Mouse (Mus musculus): Measurements from ENCODE around the gene Cers6.

Cers6 gene

GRCm38 (mm10) chr2:69071440-69072235, 210.4 kb downstream of the Cers6 start:
- no peak for DNase-seq (ENCODE audit: low spot score)

DNA sequence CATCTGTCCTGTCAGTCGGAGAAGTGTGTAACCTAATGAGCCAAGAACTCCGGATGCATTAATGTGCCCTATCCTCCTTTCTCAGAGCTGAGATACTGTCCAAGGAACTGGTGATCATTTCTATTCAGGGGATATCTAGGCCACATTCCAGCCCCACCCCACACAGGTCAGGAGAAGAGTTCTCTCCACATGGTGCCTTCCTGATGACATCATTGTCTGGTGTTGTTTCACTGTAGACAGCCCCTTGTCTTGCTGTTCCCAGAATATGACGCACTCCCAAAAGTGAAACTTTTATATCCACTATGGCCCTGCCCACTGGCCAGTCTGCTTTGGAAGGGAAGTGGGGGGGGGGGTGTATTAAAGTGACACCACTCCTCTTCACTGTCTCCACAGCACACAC, 215.9 kb downstream of the Cers6 start:
- DNase-seq (ENCODE audit: low spot score): no peak

GRCm38 (mm10) chr2:69080760-69081159, 219.5 kb downstream of the Cers6 start:
- DNase-seq (ENCODE audit: low spot score): no peak

DNA sequence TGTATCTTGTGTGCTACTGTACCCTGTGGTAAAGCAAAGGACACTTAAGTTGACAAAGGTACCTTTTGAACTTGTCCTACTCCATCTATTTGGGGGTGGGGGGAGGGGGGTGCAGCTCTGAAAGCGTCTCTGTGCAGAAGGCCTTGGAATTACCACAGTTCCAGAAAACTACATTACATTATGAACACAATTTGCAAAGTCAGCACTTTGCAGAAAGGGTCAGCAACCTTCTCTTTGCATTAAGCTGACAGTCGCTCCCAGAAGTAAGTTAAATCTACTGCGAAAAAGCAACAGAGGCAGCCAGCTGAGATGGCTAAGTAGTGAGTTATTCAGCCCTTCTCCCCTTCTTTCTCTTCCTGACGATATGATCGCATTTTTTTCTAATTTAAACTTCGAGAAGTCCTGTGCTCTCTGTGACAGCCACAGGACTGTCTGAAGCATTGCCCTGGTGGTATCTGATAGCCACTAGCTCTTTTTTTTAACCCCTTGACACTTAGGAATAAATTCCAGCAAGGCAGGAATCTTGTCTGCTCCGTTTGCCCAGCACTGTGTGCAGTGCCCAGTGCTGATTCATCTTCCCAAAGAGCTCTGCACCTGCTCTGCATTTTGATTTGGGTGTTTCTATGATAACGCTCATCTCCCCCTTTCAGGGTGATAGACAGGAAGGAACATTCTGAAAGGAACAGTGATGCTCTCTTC, 221.4 kb downstream of the Cers6 start:
- DNase-seq (ENCODE audit: low spot score): no peak

GRCm38 (mm10) chr2:69083198-69083509, 221.9 kb downstream of the Cers6 start:
- no peak for DNase-seq (ENCODE audit: low spot score)

DNA sequence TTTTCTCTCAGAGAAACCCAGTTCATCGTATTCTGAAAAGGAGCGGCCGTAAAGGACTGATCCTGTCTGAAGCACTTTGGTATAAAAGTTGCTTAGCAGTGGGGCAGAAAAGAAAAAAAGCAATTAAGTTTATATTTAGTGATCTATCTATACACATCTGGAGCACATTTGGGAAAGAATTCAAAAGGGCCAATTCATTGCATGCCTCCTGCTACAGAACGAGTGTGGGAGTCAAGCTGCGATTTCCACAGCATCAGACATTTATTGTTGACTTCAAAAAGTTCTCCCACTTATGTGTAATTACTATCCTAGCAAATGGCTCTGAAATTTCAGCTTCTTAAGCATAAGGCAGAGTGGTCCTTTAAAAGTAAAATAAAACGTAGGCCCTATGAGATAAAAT, 223.2 kb downstream of the Cers6 start:
- DNase-seq (ENCODE audit: low spot score): no peak

GRCm38 (mm10) chr2:69086505-69087260, 225.4 kb downstream of the Cers6 start:
- no peak for DNase-seq (ENCODE audit: low spot score)

- no peak for DNase-seq (ENCODE audit: low spot score)
Measured at GRCm38 (mm10) chr2:69095836-69096235, 234.6 kb downstream of the Cers6 start.

DNA sequence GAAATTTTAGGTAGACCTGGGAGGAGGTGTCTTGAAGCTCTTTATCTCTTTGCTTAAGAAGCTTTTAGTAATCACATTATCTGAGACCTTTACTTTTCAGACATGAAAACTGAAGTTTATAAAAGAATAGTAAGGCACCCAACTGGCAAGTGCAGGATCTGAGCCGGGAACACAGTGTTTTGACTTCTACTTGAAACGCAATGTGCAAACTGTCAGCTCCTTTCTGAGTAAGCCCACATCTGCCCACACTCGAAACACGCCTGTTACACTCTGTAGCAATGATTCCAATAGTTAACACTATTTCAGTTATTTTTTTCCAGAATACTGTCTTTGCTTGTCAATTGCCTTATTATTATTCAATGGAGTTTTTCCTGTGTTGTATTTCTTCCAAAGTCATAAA, 235.6 kb downstream of the Cers6 start:
- DNase-seq (ENCODE audit: low spot score): no peak

DNA sequence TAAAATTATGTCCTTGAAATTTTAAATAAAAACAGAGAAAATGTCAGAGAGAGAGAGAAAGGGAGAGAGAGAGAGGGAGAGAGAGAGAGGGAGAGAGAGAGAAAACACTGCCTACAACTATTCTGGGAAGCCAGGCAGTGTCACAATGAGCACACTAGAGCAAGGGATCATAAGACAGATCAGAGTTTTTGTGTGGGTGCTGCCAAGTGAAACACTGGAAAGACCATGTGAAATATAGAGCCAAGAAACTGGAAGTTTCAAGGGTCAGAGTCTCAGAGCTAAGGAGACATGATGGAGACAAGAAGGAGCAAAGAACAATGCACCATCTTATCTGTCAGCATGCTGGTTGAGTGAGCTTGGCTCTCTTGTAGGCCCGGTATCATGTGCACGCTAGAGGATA, 236.3 kb downstream of the Cers6 start:
- no peak for DNase-seq (ENCODE audit: low spot score)

- DNase-seq (ENCODE audit: low spot score): no peak
Measured at GRCm38 (mm10) chr2:69098701-69099100, 237.5 kb downstream of the Cers6 start.

- no peak for DNase-seq (ENCODE audit: low spot score)
Measured at GRCm38 (mm10) chr2:69099147-69099546, 237.9 kb downstream of the Cers6 start.

DNA sequence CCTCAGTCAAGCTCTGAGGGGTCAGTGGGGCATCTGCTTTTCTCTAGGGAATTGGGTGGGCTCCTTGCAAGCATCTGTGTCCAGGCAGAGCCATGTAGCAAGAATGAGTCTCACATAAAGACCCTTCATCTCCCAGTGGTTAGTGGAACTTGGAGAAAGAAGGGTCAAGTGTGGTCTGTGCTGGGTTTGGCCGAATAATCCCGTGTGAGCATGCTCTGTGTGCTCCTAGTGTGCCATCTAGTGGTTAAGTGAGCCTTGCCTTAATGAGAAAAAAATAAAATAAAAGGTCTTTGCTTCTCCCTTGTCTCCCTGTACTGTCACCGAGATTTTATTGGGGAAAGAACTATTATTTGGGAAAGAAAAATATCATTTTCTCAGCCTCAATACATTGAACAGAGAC, 239.5 kb downstream of the Cers6 start:
- DNase-seq (ENCODE audit: low spot score): peak; percentile 13

GRCm38 (mm10) chr2:69103526-69103925, 242.3 kb downstream of the Cers6 start:
- DNase-seq (ENCODE audit: low spot score): no peak

DNA sequence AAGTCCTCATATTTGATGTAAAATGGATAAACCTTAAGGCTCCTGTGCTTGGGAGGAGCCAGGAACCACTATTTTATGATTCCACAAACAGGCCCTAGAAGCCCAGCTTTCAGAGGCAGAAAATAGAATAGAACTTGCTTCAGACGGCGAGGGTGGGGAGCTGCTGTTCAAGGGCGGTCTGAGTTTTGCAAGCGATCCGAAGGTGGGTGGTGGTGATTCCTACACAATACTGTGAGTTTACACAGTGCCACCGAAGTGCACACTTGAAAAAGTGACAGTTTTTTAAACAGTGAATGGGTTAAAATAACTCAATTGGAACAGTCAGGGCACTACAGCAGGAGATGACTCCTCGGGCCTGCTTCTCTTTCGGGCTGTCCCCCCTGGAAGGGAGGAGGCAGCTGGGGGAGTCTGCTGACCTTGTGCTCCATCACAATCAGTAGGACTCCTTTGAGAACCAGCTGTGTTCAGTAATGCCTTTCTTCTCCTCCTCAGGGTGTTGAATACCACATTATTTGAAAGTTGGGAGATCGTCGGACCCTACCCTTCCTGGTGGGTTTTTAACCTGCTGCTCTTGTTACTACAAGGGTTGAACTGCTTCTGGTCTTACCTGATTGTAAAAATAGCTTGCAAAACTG, 243.4 kb downstream of the Cers6 start:
- no peak for DNase-seq (ENCODE audit: low spot score)

GRCm38 (mm10) chr2:69109246-69109645, 248.0 kb downstream of the Cers6 start:
- DNase-seq (ENCODE audit: low spot score): no peak

DNA sequence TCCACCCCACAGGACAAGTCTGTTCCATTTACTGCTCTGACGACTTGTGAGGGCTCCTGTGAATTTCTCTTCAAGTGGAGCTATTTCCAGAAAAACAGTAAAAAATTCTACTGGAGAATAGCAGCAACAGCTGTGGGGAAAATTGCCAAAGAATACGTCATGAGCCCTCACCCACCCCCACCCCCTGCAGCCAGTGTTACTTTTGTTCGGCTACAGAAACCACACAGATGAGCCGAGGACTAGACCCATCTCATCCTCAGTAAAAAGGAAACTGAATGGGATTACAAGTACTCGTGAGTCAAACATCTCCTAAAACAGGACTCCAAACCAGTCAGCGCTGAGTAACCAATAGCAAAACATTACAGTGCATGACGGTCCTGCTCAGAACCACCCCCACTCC, 248.5 kb downstream of the Cers6 start:
- no peak for DNase-seq (ENCODE audit: low spot score)

GRCm38 (mm10) chr2:69112609-69113008, 251.4 kb downstream of the Cers6 start:
- DNase-seq (ENCODE audit: low spot score): no peak

GRCm38 (mm10) chr2:69113829-69114547, 252.7 kb downstream of the Cers6 start:
- no peak for DNase-seq (ENCODE audit: low spot score)

DNA sequence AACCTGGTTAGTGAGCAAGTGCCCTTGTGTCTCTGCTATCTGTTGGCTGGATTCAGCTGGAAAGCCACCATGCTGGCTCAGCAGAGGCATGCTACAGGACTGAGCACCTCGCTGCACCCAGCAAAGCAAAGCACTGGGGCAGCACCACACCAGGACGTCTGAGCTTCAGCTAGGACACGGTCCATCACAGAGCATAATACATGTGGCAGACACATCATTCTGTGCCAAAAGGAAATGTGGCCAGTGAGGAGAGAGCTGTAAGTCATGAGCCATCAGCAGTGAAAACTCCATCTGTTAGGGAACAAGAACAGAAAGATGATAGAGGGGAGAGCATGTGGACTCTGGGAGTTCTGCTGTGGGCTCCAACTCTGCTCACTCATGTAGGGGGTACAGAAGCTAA, 254.7 kb downstream of the Cers6 start:
- no peak for DNase-seq (ENCODE audit: low spot score)

- DNase-seq (ENCODE audit: low spot score): no peak
Measured at GRCm38 (mm10) chr2:69116767-69117166, 255.5 kb downstream of the Cers6 start.

- DNase-seq (ENCODE audit: low spot score): no peak
Measured at GRCm38 (mm10) chr2:69118994-69119393, 257.8 kb downstream of the Cers6 start.
